Mouse (Mus musculus): ENCODE measurements around the gene Ehd2. TPM values are rescaled to one million over a fixed set of nuclear protein-coding genes. Genes with fewer than 3 reads are reported as not detected.

Ehd2 gene
- polyA plus RNA-seq, 1 experiment from 2014 or later = 22.3 TPM

GRCm38 (mm10) chr7:15945721-15946536 is 21.4 kb downstream of the Ehd2 start, which contains the start of gene Nop53:
Gene Nop53, minus strand, starts transcription at chr7:15946074.
- no peaks in the 10 kb centered on the region for H3K27me3 ChIP-seq (ENCODE audit: control insufficient read depth, insufficient read depth, low read length)
- peaks cover 10% of the 10 kb centered on the region for H3K4me1 ChIP-seq (ENCODE audit: control insufficient read depth, insufficient read depth, low read length)
- no peaks in the 10 kb centered on the region for H3K9me3 ChIP-seq (ENCODE audit: control insufficient read depth, low read length)
- WGBS = 1% methylated on average over 59 of the region's 59 CpGs
- peak within 1 kb of the TSS; percentile 73 for H3K4me3 ChIP-seq (ENCODE audit: low read length)
- H3K27ac ChIP-seq (ENCODE audit: low read depth, low read length) = peak within 1 kb of the TSS; percentile 96
- ATAC-seq (ENCODE audit: low FRiP score, low TSS enrichment) = peak; percentile 90
- peak within 1 kb of the TSS; percentile 85 for H3K9ac ChIP-seq (ENCODE audit: low read depth, low read length)
- H3K4me2 ChIP-seq (replicated peaks; ENCODE audit: low read depth, low read length) = peak within 1 kb of the TSS; percentile 88
- H3K36me3 ChIP-seq (ENCODE audit: control insufficient read depth, insufficient read depth, low read length) = peaks cover 40% of the 10 kb centered on the region

GRCm38 (mm10) chr7:15945211-15945610 is 22.2 kb downstream of the Ehd2 start:
- Histone ChIP-seq H3K36me3 (ENCODE audit: control insufficient read depth, insufficient read depth, low read length) (peaks cover 44% of the 10 kb centered on the region), H3K9me3 (ENCODE audit: control insufficient read depth, low read length) (no peaks in the 10 kb centered on the region), H3K9ac (ENCODE audit: low read depth, low read length) (peak overlapping the region; percentile 85), H3K4me1 (ENCODE audit: control insufficient read depth, insufficient read depth, low read length) (peaks cover 10% of the 10 kb centered on the region), H3K27ac (ENCODE audit: low read depth, low read length) (no peak overlapping the region), H3K27me3 (ENCODE audit: control insufficient read depth, insufficient read depth, low read length) (no peaks in the 10 kb centered on the region), H3K4me3 (ENCODE audit: low read length) (peak overlapping the region; percentile 73), H3K4me2 (replicated peaks; ENCODE audit: low read depth, low read length) (peak overlapping the region; percentile 88)
- WGBS = 5% methylated on average over 8 of the region's 8 CpGs
- no peak for ATAC-seq (ENCODE audit: low FRiP score, low TSS enrichment)

GRCm38 (mm10) chr7:15944311-15944710 is 23.1 kb downstream of the Ehd2 start:
- no peaks in the 10 kb centered on the region for H3K9me3 ChIP-seq (ENCODE audit: control insufficient read depth, low read length)
- H3K36me3 ChIP-seq (ENCODE audit: control insufficient read depth, insufficient read depth, low read length) = peaks cover 53% of the 10 kb centered on the region
- WGBS = 97% methylated on average over 1 of the region's 1 CpGs
- no peak for ATAC-seq (ENCODE audit: low FRiP score, low TSS enrichment)
- H3K27ac ChIP-seq (ENCODE audit: low read depth, low read length) = no peak overlapping the region
- H3K4me3 ChIP-seq (ENCODE audit: low read length) = peak overlapping the region; percentile 73; the same call in 1 of the 2 replicates
- peaks cover 10% of the 10 kb centered on the region for H3K4me1 ChIP-seq (ENCODE audit: control insufficient read depth, insufficient read depth, low read length)
- H3K4me2 ChIP-seq (replicated peaks; ENCODE audit: low read depth, low read length) = no peak overlapping the region
- H3K27me3 ChIP-seq (ENCODE audit: control insufficient read depth, insufficient read depth, low read length) = no peaks in the 10 kb centered on the region
- H3K9ac ChIP-seq (ENCODE audit: low read depth, low read length) = no peak overlapping the region

DNA sequence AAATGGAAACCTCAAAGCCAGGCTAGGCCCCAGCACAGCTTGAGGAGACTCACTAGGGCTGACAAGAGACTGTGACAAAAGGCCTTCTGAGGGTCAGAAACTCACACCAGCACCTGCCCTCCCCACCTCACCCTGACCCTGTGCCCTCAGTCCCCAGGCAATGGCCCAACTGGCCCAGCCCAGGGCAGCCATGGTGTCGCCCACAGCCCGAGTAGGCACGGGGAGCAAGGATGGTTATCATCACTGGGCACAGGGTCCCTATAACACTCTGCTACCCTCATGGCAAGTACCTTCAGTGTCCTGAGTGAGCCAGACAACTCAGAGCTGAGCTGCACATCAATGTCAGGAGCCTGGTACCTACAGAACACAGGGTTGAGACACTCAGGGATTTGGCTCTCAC is 28.7 kb downstream of the Ehd2 start:
- ATAC-seq (ENCODE audit: low FRiP score, low TSS enrichment) = no peak
- no peak overlapping the region for H3K27ac ChIP-seq (ENCODE audit: low read depth, low read length)
- H3K36me3 ChIP-seq (ENCODE audit: control insufficient read depth, insufficient read depth, low read length) = peaks cover 74% of the 10 kb centered on the region
- H3K9ac ChIP-seq (ENCODE audit: low read depth, low read length) = no peak overlapping the region
- H3K4me3 ChIP-seq (ENCODE audit: low read length) = no peak overlapping the region
- no peaks in the 10 kb centered on the region for H3K27me3 ChIP-seq (ENCODE audit: control insufficient read depth, insufficient read depth, low read length)
- no peak overlapping the region for H3K4me2 ChIP-seq (replicated peaks; ENCODE audit: low read depth, low read length)
- H3K9me3 ChIP-seq (ENCODE audit: control insufficient read depth, low read length) = no peaks in the 10 kb centered on the region
- 95% methylated on average over 3 of the region's 3 CpGs for WGBS
- H3K4me1 ChIP-seq (ENCODE audit: control insufficient read depth, insufficient read depth, low read length) = 0 out of 2 replicates have a peak, but pooled peaks cover under 1% of the 10 kb centered on the region

GRCm38 (mm10) chr7:15937491-15937890 is 29.9 kb downstream of the Ehd2 start:
- H3K4me1 ChIP-seq (ENCODE audit: control insufficient read depth, insufficient read depth, low read length) = 0 out of 2 replicates have a peak, but pooled peaks cover 3% of the 10 kb centered on the region
- WGBS = 84% methylated on average over 5 of the region's 5 CpGs
- no peak overlapping the region for H3K4me3 ChIP-seq (ENCODE audit: low read length)
- no peak; the same call in 1 of the 2 replicates for ATAC-seq (ENCODE audit: low FRiP score, low TSS enrichment)
- H3K9ac ChIP-seq (ENCODE audit: low read depth, low read length) = no peak overlapping the region
- no peaks in the 10 kb centered on the region for H3K9me3 ChIP-seq (ENCODE audit: control insufficient read depth, low read length)
- peaks cover 63% of the 10 kb centered on the region for H3K36me3 ChIP-seq (ENCODE audit: control insufficient read depth, insufficient read depth, low read length)
- H3K27ac ChIP-seq (ENCODE audit: low read depth, low read length) = no peak overlapping the region
- H3K4me2 ChIP-seq (replicated peaks; ENCODE audit: low read depth, low read length) = no peak overlapping the region
- no peaks in the 10 kb centered on the region for H3K27me3 ChIP-seq (ENCODE audit: control insufficient read depth, insufficient read depth, low read length)

GRCm38 (mm10) chr7:15933437-15934359 is 33.7 kb downstream of the Ehd2 start:
- WGBS = 33% methylated on average over 16 of the region's 16 CpGs
- Histone ChIP-seq H3K4me2 (replicated peaks; ENCODE audit: low read depth, low read length) (no peak overlapping the region), H3K4me3 (ENCODE audit: low read length) (no peak overlapping the region), H3K9me3 (ENCODE audit: control insufficient read depth, low read length) (no peaks in the 10 kb centered on the region), H3K36me3 (ENCODE audit: control insufficient read depth, insufficient read depth, low read length) (peaks cover 25% of the 10 kb centered on the region), H3K9ac (ENCODE audit: low read depth, low read length) (no peak overlapping the region), H3K27ac (ENCODE audit: low read depth, low read length) (peak overlapping the region; percentile 42; the same call in 1 of the 2 replicates), H3K4me1 (ENCODE audit: control insufficient read depth, insufficient read depth, low read length) (0 out of 2 replicates have a peak, but pooled peaks cover 3% of the 10 kb centered on the region), H3K27me3 (ENCODE audit: control insufficient read depth, insufficient read depth, low read length) (no peaks in the 10 kb centered on the region)
- peak; percentile 66 for ATAC-seq (ENCODE audit: low FRiP score, low TSS enrichment)

DNA sequence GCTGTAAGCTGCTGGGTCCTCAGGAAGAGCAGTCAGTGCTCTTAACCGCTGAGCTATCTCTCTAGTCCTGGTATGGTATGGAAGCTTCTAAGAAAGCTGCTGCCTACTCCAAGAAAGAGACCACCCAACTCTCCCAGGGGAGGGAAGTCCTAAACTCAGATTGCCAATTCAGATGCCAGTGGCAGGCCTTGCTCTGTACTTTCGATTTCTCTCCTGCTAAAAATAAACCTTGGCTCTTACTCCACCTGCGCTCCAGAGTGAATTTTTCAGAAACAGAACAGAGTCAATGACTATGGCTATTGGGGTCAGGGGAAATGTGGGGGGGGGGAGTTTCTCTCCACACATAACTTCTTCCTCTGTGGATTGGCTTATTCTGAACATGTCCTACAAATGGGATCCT is 35.7 kb downstream of the Ehd2 start:
- ATAC-seq (ENCODE audit: low FRiP score, low TSS enrichment) = no peak

DNA sequence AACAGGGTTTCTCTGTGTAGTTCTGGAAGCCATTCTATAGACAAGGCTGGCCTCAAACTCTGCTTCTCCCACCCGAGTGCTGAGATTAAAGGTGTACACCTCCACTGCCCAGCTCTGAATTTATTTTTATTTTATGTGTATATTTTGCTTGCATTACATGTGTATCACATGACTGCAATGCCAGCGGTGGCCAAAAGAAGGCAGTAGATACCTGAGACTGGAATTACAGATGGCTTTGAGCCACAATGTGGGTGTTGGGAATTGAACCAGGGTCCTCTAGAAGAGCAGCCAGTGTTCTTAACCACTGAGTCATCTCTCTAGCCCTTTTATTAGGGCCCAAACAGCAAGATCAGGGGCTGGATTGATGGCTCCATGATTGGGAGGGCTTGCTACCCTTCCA is 36.8 kb downstream of the Ehd2 start:
- Histone ChIP-seq H3K27ac (ENCODE audit: low read depth, low read length) (no peak overlapping the region), H3K9ac (ENCODE audit: low read depth, low read length) (no peak overlapping the region), H3K4me1 (ENCODE audit: control insufficient read depth, insufficient read depth, low read length) (0 out of 2 replicates have a peak, but pooled peaks cover 3% of the 10 kb centered on the region), H3K4me3 (ENCODE audit: low read length) (no peak overlapping the region), H3K9me3 (ENCODE audit: control insufficient read depth, low read length) (no peaks in the 10 kb centered on the region), H3K36me3 (ENCODE audit: control insufficient read depth, insufficient read depth, low read length) (no peaks in the 10 kb centered on the region), H3K27me3 (ENCODE audit: control insufficient read depth, insufficient read depth, low read length) (no peaks in the 10 kb centered on the region), H3K4me2 (replicated peaks; ENCODE audit: low read depth, low read length) (no peak overlapping the region)
- ATAC-seq (ENCODE audit: low FRiP score, low TSS enrichment) = no peak
- 68% methylated on average over 2 of the region's 2 CpGs for WGBS

More for the DNA sequence above, 35.7 kb downstream of the Ehd2 start:
- Histone ChIP-seq H3K27ac (ENCODE audit: low read depth, low read length) (no peak overlapping the region), H3K4me2 (replicated peaks; ENCODE audit: low read depth, low read length) (no peak overlapping the region), H3K9ac (ENCODE audit: low read depth, low read length) (no peak overlapping the region), H3K36me3 (ENCODE audit: control insufficient read depth, insufficient read depth, low read length) (peaks cover 4% of the 10 kb centered on the region; the same call in 1 of the 2 replicates), H3K9me3 (ENCODE audit: control insufficient read depth, low read length) (no peaks in the 10 kb centered on the region), H3K4me1 (ENCODE audit: control insufficient read depth, insufficient read depth, low read length) (0 out of 2 replicates have a peak, but pooled peaks cover 3% of the 10 kb centered on the region), H3K4me3 (ENCODE audit: low read length) (no peak overlapping the region), H3K27me3 (ENCODE audit: control insufficient read depth, insufficient read depth, low read length) (no peaks in the 10 kb centered on the region)
- WGBS = 88% methylated on average over 3 of the region's 3 CpGs
